Mouse (Mus musculus) embryo, embryonic 11.5 days (tissue): ENCODE data around the gene Lgi4.

ENCODE experiments used
- DNase-seq: peaks from one replicate; pipeline ENCODE4 v3.0.0-alpha.2; 2012; ENCODE audit warnings: low read depth, low spot score

Lgi4 gene

DNA sequence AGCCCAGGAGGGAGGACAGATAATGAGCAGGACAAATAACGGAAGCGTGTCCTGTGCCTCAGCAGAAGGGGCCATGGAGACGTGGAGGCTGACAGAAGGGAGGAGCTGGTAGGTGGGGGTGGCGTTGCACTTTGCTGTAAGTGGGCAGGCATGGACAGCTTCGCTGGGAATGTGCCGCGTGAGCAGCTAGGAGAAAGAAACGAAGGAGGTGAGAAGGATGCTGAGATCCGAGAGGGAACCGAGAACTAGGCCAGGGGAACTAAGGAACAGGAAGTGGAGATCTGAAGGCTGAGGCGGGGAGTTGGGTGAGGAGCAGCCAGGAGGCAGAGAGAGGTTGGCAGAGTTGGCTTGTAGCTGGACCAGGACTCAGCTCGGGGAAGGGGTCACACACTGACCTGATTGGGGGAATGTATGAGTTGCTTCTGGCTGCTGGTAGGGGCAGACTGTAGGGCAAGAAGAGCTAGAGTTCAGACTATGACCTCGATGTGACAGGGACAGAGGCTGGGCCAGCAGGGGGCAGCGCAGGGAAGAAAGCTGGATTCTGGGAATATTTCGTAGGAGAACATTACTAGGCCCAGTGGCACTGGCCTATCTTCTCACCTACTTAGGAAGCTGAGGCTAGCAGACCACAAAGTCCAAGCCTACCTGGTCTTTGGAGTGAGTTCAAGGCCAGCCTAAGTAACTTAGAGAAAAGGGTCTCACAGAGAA lies 46.1 kb downstream of the Lgi4 start:
- DNase-seq = no peak

- DNase-seq = no peak
Observed at GRCm38 (mm10) chr7:31106166-31106565, 47.0 kb downstream of the Lgi4 start.

- DNase-seq = no peak
Observed at GRCm38 (mm10) chr7:31107781-31108180, 48.6 kb downstream of the Lgi4 start.

- DNase-seq = no peak
Observed at GRCm38 (mm10) chr7:31109091-31109490, 49.9 kb downstream of the Lgi4 start.

- no peak for DNase-seq
Observed at GRCm38 (mm10) chr7:31109796-31110195, 50.7 kb downstream of the Lgi4 start.

GRCm38 (mm10) chr7:31110861-31111385 lies 51.8 kb downstream of the Lgi4 start:
- no peak for DNase-seq

- DNase-seq = no peak
Observed at GRCm38 (mm10) chr7:31112036-31112435, 52.9 kb downstream of the Lgi4 start.

DNA sequence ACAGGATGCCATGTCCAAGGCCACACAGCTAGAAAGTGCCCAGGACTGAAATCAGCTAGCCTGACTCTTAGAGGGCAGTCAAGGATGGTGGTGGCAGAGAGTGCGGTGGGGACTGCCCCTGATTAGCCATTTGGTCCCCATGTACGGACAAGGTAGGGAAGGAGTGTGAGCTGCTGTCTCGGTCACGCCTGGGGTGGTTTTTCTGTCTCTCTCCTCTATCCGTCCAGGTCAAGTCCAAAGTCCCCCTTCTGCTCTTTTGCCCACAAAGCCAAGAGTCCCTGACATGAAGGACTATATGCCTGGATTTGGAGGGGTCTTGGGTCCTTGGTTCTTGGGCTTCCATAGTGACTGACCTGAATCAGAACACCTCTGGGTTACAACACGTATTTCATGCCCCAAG lies 54.7 kb downstream of the Lgi4 start:
- DNase-seq = no peak

DNA sequence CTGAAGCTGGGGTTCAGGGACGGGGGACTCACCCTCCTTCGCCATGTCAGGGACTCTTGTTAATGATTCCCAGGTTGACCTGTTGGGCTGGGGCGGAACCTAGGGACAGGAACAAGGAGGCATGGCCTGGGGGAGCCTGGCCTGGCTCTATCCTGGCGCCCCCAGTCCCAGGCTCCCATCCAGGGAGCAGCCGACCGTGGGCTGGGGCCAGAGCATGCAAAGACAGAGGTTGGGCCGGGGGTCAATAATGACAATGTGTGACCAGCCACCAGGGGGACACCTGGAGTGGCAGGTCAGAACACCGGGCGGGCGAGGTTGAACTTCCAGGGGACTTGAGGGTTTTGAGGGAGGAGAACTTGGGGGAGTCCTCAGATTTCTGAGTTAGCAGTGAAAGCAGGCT lies 55.5 kb downstream of the Lgi4 start:
- DNase-seq = no peak

DNA sequence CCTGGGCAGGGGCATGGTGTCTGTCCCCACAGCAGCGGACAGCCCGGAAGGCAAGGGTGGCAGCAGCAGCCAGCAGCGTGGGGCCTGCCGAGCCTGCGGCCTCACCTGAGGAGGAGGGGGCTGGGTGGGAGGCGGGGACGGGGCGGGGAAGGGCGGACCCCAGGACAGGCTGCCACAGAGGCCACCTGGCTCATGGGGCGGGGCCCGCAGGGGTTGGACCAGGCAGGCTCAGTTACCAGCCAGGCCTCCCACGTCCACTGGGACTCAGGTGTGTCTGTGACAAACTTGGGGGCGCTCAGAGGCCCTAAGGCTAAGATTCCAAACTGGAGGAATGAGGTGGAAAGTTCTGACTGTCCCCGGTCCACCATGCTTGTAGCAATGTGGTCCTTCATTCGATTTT lies 56.0 kb downstream of the Lgi4 start, which contains the start of gene Hpn:
Hpn (minus strand) TSS at position 109 of the 400 bp plus-strand sequence.
- DNase-seq = no peak

DNA sequence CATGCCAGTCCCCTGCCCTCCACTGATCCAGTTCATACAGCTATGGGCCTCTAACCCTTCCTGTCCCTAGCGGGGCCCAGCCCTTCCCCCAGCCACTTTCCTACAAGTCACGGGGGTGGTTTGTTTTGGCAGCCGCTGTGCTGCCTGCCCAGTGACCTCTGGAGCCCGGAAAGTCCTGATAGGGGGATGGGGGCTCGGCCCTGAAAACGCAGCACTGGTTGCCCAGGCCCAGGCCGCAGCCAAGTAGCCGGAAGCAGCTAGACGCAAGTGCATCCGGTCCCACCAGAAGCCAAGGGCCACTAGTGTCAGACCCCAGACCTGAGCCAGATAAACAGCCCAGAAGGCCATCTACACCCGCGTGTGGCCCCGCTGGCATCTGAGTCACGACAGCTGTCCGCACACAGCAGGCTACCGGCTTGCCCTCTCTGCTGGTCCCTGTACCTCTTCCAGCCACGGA lies 56.5 kb downstream of the Lgi4 start:
- no peak for DNase-seq

DNA sequence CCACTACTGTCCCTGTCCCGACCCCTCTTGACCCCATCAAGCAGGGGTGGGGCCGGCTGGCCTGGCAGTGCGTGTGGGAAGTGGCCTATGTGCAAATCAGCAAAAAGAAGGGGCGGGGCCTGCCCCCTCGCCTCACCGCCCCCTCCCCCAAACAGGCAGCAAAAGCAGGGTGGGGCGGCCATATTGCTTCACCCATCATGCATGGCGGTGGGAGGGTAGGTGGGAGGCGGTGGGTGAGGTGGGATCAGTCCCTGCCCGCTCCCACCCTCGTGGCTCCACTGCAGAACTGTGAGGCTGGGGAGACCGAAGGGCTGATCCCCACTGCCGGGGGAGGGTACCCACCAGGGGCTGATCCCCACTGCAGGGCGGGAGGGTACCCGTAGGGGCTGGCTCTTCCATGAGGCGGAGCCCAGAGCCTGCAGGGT lies 57.6 kb downstream of the Lgi4 start:
- DNase-seq = no peak

- no peak for DNase-seq
Observed at GRCm38 (mm10) chr7:31117465-31117864, 58.3 kb downstream of the Lgi4 start.

DNA sequence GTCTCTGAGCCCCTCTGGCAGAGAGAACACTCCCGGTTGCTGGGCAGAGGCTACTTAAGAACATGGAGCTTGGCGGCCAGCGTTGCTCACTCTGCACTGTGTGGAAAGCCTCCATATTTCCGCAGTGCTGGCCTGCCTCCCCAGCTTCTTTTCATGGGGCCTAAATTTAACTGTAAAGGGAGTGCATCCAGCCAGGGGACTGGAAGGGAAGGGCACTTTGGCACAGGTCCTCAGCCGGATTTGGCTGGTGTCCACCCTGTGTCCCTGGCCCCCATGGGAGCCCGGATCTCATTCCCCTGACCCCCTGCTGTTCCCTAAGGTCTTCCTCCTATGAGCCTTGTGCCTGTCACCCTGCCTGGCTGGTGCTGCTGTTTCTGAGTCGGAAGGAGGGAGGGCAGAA lies 59.3 kb downstream of the Lgi4 start:
- DNase-seq = no peak

DNA sequence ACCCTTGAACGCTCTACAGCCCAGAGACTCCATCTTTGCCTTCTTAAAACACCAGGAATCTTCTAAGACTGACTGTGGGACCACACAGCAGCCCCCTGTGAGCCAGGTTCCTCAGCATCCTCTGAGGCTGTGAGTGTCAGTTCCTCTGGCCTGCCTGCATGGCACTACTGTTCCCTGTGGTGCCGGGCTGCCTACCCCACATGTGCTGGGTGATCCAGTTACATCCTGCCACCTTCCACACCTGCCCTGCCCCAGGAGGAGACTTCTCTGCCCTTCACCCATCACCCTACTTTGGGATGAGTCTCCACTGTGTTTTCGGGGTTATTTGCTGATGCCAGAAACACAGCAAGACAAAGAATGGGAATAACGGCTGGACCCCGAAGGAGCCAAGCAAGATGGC lies 60.4 kb downstream of the Lgi4 start:
- DNase-seq = no peak
